Mouse (Mus musculus): Measurements from ENCODE around the gene Ppp1r14b. TPM values are rescaled to one million over a fixed set of nuclear protein-coding genes. Genes with fewer than 3 reads are reported as not detected.

Ppp1r14b gene
- polyA plus RNA-seq, 1 experiment from 2014 or later: 194 TPM

DNA sequence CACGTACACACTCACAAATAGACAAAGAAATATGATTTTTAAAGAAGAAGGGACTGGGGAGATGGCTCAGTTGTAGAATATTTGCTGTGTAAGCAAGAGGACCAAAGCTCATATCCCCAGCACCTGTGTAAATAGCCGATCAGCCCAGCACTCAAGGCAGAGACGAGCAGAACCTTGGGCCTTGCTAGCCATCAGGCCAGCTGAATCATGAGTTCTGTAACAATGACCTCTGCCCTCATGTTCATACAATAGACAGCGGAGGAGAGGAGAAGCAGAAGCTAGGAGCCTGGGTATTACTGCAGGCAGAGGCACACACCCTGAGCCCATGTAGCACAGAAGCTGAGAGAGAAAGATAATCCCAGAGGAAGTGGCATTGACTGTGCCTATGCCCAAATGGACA lies 37.7 kb downstream of the Ppp1r14b start:
- 80% methylated on average over 4 of the region's 4 CpGs for WGBS
- no peak overlapping the region for H3K4me2 ChIP-seq (ENCODE audit: low read length)
- no peak for ATAC-seq
- no peaks in the 10 kb centered on the region for H3K9me3 ChIP-seq (replicated peaks; ENCODE audit: control insufficient read depth, low read length)
- no peak overlapping the region for H3K9ac ChIP-seq (ENCODE audit: low read length)
- no peak overlapping the region for H3K4me3 ChIP-seq (ENCODE audit: low read depth, low read length)
- H3K27ac ChIP-seq (ENCODE audit: low read depth, low read length): no peak overlapping the region
- peaks cover 9% of the 10 kb centered on the region; the same call in 1 of the 2 replicates for H3K36me3 ChIP-seq (ENCODE audit: control insufficient read depth, insufficient read depth, low read length)
- no peak for DNase-seq (ENCODE audit: low spot score)
- no peaks in the 10 kb centered on the region for H3K27me3 ChIP-seq (replicated peaks; ENCODE audit: control insufficient read depth, insufficient read depth, low read length)
- H3K4me1 ChIP-seq (ENCODE audit: control insufficient read depth, insufficient read depth, low read length): no peaks in the 10 kb centered on the region

DNA sequence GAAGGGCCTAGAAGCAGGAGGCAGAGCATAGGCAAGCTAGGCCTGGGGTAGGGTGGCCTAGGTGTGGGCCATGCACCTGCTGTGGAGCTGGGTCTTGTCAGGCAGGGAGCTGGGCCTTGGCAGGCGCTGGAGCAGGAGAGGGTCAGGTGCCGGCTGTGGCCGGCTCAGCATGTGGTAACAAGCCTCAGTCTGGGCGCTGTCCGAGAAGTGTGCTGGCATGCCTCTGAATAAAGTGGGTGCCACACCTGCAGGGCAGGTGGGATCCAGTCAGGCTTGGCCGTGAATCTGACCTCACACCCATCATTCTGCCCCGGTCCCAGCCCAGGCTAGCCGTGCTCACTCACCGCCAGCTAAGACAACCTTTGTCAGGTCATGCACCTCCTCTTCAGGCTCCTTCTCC lies 39.2 kb downstream of the Ppp1r14b start:
- Histone ChIP-seq H3K27me3 (replicated peaks; ENCODE audit: control insufficient read depth, insufficient read depth, low read length) (no peaks in the 10 kb centered on the region), H3K36me3 (ENCODE audit: control insufficient read depth, insufficient read depth, low read length) (peaks cover 22% of the 10 kb centered on the region)
- 93% methylated on average over 9 of the region's 9 CpGs for WGBS

DNA sequence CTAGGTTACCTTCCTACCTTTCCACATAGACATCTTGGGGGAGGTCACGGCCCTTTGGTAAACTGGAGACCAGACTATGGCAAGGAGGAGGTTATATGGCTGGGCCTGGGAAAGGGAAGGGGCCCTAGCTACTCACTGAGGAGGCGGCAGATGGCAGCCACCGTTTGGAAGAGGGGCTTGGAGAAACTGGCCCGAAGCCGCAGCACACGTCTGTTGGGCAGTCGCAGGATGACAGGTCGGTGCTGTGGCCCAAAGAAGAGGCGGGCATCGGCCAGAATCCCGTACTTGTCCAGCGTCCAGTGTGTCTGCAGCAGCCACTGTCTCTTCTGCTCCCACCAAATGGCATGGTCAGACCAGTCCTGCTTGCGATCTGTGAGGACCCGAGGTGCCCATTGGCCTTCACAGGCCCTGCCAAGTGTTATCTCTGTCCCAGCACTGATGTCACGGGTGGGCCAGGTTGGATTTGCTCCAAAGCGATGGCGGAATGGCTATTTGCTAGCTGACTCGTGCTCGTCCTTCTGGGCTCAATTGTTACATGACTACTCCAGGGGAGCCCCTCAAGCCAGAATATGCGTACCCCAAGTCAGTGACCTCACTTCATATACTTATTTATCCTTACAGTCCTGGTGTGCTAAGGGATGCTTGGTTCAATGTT lies 39.8 kb downstream of the Ppp1r14b start:
- peaks cover 29% of the 10 kb centered on the region for H3K36me3 ChIP-seq (ENCODE audit: control insufficient read depth, insufficient read depth, low read length)
- no peak for ATAC-seq
- H3K27ac ChIP-seq (ENCODE audit: low read depth, low read length): no peak overlapping the region
- H3K9me3 ChIP-seq (replicated peaks; ENCODE audit: control insufficient read depth, low read length): no peaks in the 10 kb centered on the region
- H3K9ac ChIP-seq (ENCODE audit: low read length): no peak overlapping the region
- WGBS: 91% methylated on average over 20 of the region's 20 CpGs
- no peaks in the 10 kb centered on the region for H3K27me3 ChIP-seq (replicated peaks; ENCODE audit: control insufficient read depth, insufficient read depth, low read length)
- DNase-seq (ENCODE audit: low spot score): no peak
- H3K4me3 ChIP-seq (ENCODE audit: low read depth, low read length): no peak overlapping the region
- H3K4me2 ChIP-seq (ENCODE audit: low read length): no peak overlapping the region
- H3K4me1 ChIP-seq (ENCODE audit: control insufficient read depth, insufficient read depth, low read length): no peaks in the 10 kb centered on the region

More for the DNA sequence above, 39.2 kb downstream of the Ppp1r14b start:
- H3K4me2 ChIP-seq (ENCODE audit: low read length): no peak overlapping the region
- no peaks in the 10 kb centered on the region for H3K4me1 ChIP-seq (ENCODE audit: control insufficient read depth, insufficient read depth, low read length)
- no peak overlapping the region for H3K4me3 ChIP-seq (ENCODE audit: low read depth, low read length)
- ATAC-seq: no peak
- no peak overlapping the region for H3K27ac ChIP-seq (ENCODE audit: low read depth, low read length)
- DNase-seq (ENCODE audit: low spot score): no peak
- H3K9ac ChIP-seq (ENCODE audit: low read length): no peak overlapping the region
- no peaks in the 10 kb centered on the region for H3K9me3 ChIP-seq (replicated peaks; ENCODE audit: control insufficient read depth, low read length)

DNA sequence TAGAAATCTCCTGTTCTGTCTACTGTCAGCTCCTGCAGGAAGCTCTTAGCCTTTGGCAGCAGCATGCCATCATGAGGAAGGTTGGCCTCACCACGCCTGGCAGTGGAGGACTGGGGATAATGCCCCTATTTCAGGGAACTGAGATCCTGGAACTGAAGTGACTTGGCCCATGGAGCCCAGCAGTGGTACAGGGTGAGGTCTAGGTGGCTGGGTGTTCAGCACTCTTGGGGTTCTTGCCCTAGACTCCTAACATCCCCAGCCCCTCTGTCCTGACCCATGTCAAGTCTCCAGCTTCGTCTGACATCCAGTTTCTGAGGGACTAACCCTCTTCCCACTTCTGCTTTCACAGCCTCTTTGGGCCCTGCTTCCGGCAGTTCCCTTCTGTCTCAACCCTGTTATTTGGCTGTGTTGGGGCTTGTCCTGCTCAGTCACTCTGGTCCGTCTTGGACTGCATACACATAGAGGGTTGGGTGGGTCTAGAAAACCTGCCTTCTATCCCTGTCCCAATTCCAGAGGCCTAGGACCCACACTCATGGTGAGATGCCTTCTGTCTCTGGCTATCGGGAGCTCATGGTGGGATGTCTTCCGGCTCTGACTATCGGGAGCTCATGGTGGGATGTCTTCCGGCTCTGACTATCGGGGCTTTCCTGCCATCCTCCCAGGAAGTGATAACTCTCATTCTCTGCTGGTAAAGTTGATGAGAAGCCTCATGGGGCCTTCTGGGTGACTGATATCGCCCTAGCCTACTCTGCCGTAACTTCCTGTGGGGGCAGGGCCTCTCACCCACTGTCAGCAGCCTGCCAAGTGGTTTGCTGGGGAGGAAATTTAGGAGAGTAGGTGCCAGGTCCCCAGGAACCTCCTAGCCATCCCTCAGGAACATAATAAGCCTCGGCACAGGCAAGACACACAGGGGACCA lies 43.0 kb downstream of the Ppp1r14b start:
- WGBS: 90% methylated on average over 12 of the region's 12 CpGs
- no peak for ATAC-seq
- DNase-seq (ENCODE audit: low spot score): no peak
- H3K27ac ChIP-seq (ENCODE audit: low read depth, low read length): no peak overlapping the region
- peaks cover 61% of the 10 kb centered on the region for H3K36me3 ChIP-seq (ENCODE audit: control insufficient read depth, insufficient read depth, low read length)
- H3K4me3 ChIP-seq (ENCODE audit: low read depth, low read length): no peak overlapping the region
- H3K9ac ChIP-seq (ENCODE audit: low read length): no peak overlapping the region
- H3K9me3 ChIP-seq (replicated peaks; ENCODE audit: control insufficient read depth, low read length): no peaks in the 10 kb centered on the region
- H3K4me2 ChIP-seq (ENCODE audit: low read length): no peak overlapping the region
- no peaks in the 10 kb centered on the region for H3K27me3 ChIP-seq (replicated peaks; ENCODE audit: control insufficient read depth, insufficient read depth, low read length)
- H3K4me1 ChIP-seq (ENCODE audit: control insufficient read depth, insufficient read depth, low read length): no peaks in the 10 kb centered on the region

DNA sequence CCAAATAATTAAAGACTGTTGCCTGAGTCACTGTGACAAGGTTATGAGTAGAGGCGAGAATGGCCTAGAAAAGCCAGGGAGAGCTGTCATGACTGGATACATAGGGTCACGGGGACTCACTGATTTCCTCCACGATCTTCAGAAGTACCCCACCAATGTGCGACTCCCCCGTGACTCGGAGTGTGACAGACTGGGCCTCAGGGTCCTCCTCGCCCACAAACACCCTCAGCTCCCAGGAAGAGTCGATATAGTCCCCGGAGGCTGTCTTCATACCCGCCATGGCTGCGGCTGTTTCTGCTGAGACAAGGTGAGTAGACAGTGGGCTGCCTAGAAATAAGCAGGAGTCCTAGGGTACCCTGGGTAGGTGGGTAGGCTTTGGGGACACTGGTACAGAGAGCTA lies 43.8 kb downstream of the Ppp1r14b start:
- ATAC-seq: no peak
- no peak overlapping the region for H3K9ac ChIP-seq (ENCODE audit: low read length)
- no peak overlapping the region for H3K4me3 ChIP-seq (ENCODE audit: low read depth, low read length)
- DNase-seq (ENCODE audit: low spot score): no peak
- 94% methylated on average over 11 of the region's 11 CpGs for WGBS
- no peak overlapping the region for H3K27ac ChIP-seq (ENCODE audit: low read depth, low read length)
- peaks cover 68% of the 10 kb centered on the region for H3K36me3 ChIP-seq (ENCODE audit: control insufficient read depth, insufficient read depth, low read length)
- no peak overlapping the region for H3K4me2 ChIP-seq (ENCODE audit: low read length)
- H3K27me3 ChIP-seq (replicated peaks; ENCODE audit: control insufficient read depth, insufficient read depth, low read length): no peaks in the 10 kb centered on the region
- H3K4me1 ChIP-seq (ENCODE audit: control insufficient read depth, insufficient read depth, low read length): no peaks in the 10 kb centered on the region
- H3K9me3 ChIP-seq (replicated peaks; ENCODE audit: control insufficient read depth, low read length): no peaks in the 10 kb centered on the region

DNA sequence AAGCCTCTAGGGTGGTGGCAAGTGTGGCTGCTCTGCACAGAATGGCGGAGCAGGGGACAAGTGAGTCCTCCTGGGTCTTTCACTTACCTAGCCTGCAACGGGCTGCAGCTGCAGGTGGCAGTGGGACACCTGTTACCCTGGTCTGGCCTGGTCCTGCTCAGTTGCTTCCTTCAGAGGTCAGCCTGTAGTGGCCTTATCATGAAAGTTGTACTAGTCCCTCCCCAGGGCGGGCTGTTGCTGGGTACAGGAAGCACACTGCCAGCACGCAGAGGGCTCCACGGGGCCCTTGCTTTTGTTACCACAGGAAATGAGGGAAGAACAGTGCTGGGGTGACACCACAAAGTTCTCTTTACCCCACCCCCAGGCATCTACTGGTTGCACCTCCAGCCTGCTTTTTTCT lies 44.4 kb downstream of the Ppp1r14b start, which contains the start of gene Fermt3:
Gene Fermt3, minus strand, starts transcription at position 279 of the 400 bp plus-strand sequence.
- H3K27ac ChIP-seq (ENCODE audit: low read depth, low read length): no peak within 1 kb of the TSS
- no peak within 1 kb of the TSS for H3K4me3 ChIP-seq (ENCODE audit: low read depth, low read length)
- no peak within 1 kb of the TSS for H3K4me2 ChIP-seq (ENCODE audit: low read length)
- WGBS: 88% methylated on average over 5 of the region's 5 CpGs
- ATAC-seq: no peak
- no peak within 1 kb of the TSS for H3K9ac ChIP-seq (ENCODE audit: low read length)
- H3K36me3 ChIP-seq (ENCODE audit: control insufficient read depth, insufficient read depth, low read length): peaks cover 70% of the 10 kb centered on the region
- H3K27me3 ChIP-seq (replicated peaks; ENCODE audit: control insufficient read depth, insufficient read depth, low read length): no peaks in the 10 kb centered on the region
- H3K4me1 ChIP-seq (ENCODE audit: control insufficient read depth, insufficient read depth, low read length): no peaks in the 10 kb centered on the region
- DNase-seq (ENCODE audit: low spot score): no peak
- no peaks in the 10 kb centered on the region for H3K9me3 ChIP-seq (replicated peaks; ENCODE audit: control insufficient read depth, low read length)

DNA sequence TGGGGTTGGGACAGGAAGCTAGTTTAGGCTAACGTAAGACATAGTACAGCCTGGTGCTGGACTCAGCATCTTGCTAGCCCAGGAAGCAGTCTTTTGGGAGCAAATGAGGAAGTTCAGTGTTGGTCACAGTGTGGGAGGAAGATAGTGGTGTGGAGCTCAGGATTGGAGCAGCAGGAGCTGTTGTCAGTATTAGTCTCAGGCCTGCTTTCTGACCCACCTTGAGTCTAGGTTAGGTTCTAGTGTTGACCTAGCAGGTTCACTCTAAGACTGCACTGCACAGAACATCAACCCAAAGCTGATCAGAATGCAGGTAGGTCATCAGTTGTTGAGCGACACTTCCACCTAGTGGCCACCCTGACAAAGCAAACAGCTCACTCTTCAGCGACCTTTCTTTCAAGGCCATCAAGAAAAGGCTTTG lies 45.5 kb downstream of the Ppp1r14b start:
- ATAC-seq (no peak), DNase-seq (ENCODE audit: low spot score) (peak; percentile 69)
- 55% methylated on average over 3 of the region's 3 CpGs for WGBS
- Histone ChIP-seq H3K27me3 (replicated peaks; ENCODE audit: control insufficient read depth, insufficient read depth, low read length) (no peaks in the 10 kb centered on the region), H3K4me3 (ENCODE audit: low read depth, low read length) (no peak overlapping the region), H3K36me3 (ENCODE audit: control insufficient read depth, insufficient read depth, low read length) (peaks cover 81% of the 10 kb centered on the region), H3K4me1 (ENCODE audit: control insufficient read depth, insufficient read depth, low read length) (no peaks in the 10 kb centered on the region), H3K27ac (ENCODE audit: low read depth, low read length) (no peak overlapping the region), H3K9me3 (replicated peaks; ENCODE audit: control insufficient read depth, low read length) (no peaks in the 10 kb centered on the region), H3K9ac (ENCODE audit: low read length) (no peak overlapping the region), H3K4me2 (ENCODE audit: low read length) (no peak overlapping the region)

All from forebrain, embryonic 14.5 days (tissue).